Mouse (Mus musculus) ES-Bruce4 (cell line): Measurements from ENCODE around the gene Olfr1316.

Experiments used
- CTCF ChIP-seq: IDR thresholded peaks from one replicate; pipeline ENCODE4 v1.8.1; 2011; ENCODE audit warnings: low read depth, low read length
- EP300 ChIP-seq: IDR thresholded peaks from 2 replicates; pipeline ENCODE4 v1.6.1; 2011; ENCODE audit warnings: low read depth, low read length; ENCODE audit not compliant: insufficient read depth
- POLR2A ChIP-seq: IDR thresholded peaks from one replicate; pipeline ENCODE4 v1.8.1; 2011; ENCODE audit warnings: low read length; ENCODE audit not compliant: insufficient read depth

DNA sequence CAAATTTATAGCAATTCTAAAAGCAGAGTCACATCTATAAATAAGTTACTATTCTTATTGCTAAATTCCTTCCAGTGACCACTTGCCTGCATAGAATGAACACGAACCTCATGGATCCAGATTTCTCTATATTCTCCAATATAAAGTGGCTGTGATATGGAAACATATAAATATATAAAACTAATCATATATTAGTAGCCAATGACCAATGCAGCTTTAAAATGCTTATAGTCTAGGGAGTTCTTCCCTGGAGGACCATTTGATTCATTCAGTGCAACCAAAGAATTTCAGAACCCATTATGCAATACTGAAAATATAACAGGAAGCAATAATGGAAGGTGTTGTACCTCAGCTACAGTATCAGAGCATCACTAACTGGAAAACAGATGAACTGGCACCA is 19.4 kb downstream of the Olfr1316 start, which contains the start of gene Olfr1315-ps1:
- TF ChIP-seq POLR2A, result no peak
- no peak for TF ChIP-seq CTCF
- TF ChIP-seq EP300, result no peak
